Mouse (Mus musculus) midbrain, postnatal 0 days (tissue): ENCODE results near the gene Galnt11. TPM values are rescaled to one million over a fixed set of nuclear protein-coding genes. Genes with fewer than 3 reads are reported as not detected.

Experiments used
- ATAC-seq: fragments of 200-750 bp; cut with Nextera tagmentation; 2 replicates; pipeline ENCODE4 v1.8.0; 2017; ENCODE audit warnings: moderate number of reproducible peaks, mild to moderate bottlenecking, moderate TSS enrichment, moderate library complexity; ENCODE audit not compliant: low FRiP score
- DNase-seq: peaks from one replicate; pipeline ENCODE4 v3.0.0-alpha.2; 2015; ENCODE audit warnings: low spot score
- H3K27ac ChIP-seq: fragments of 300-500 bp; sonication (generic); 2 replicates; pipeline ENCODE4 v1.5.1; 2014; ENCODE audit warnings: low read depth, mild to moderate bottlenecking, low read length, mixed read lengths
- H3K27me3 ChIP-seq: fragments of 300-500 bp; sonication (generic); 2 replicates; pipeline ENCODE4 v1.6.1; 2014; ENCODE audit warnings: low read length, control low read depth, mixed read lengths; ENCODE audit not compliant: insufficient read depth
- H3K36me3 ChIP-seq: fragments of 300-500 bp; sonication (generic); 2 replicates; pipeline ENCODE4 v1.6.1; 2014; ENCODE audit warnings: low read length, control low read depth, mixed read lengths; ENCODE audit not compliant: insufficient read depth
- H3K4me1 ChIP-seq: fragments of 300-500 bp; sonication (generic); 2 replicates; pipeline ENCODE4 v1.6.1; 2014; ENCODE audit warnings: mild to moderate bottlenecking, control low read depth, antibody characterized with exemption, low read length, mixed read lengths; ENCODE audit not compliant: insufficient read depth
- H3K4me2 ChIP-seq: fragments of 300-500 bp; sonication (generic); 2 replicates; pipeline ENCODE4 v1.6.1; 2014; ENCODE audit warnings: low read depth, mild to moderate bottlenecking, low read length, mixed read lengths; ENCODE audit not compliant: poor library complexity, severe bottlenecking
- H3K4me3 ChIP-seq: fragments of 300-500 bp; sonication (generic); 2 replicates; pipeline ENCODE4 v1.5.1; 2014; ENCODE audit warnings: low read depth, mild to moderate bottlenecking, low read length, moderate library complexity
- H3K9ac ChIP-seq: fragments of 300-500 bp; sonication (generic); replicated peaks from 2 replicates; pipeline ENCODE4 v1.6.1; 2014; ENCODE audit warnings: mild to moderate bottlenecking, low read length, moderate library complexity, mixed read lengths; ENCODE audit not compliant: poor library complexity, severe bottlenecking
- H3K9me3 ChIP-seq: fragments of 300-500 bp; sonication (generic); 2 replicates; pipeline ENCODE4 v1.6.1; 2016; ENCODE audit warnings: low read length, control low read depth
- CTCF ChIP-seq: IDR thresholded peaks from 2 replicates; pipeline ENCODE4 v1.5.1; 2016; ENCODE audit warnings: antibody characterized with exemption, mild to moderate bottlenecking
- WGBS: fragments of 180-500 bp; shearing (Covaris S2); extraction: QIAGEN DNeasy Blood & Tissue Kit; methylation state at CpG from one replicate; pipeline ENCODE4 v1.1.7; 2014; 5-methylcytosine and 5-hydroxymethylcytosine counted together
- polyA plus RNA-seq: library from polyadenylated mRNA; unstranded; fragments of >200 nt; fragmentation: Nextera tagmentation; extraction: Ambion mirVana; gene quantifications from 2 replicates; pipeline ENCODE4 v1.2.1, GENCODE M21; 2015
- total RNA-seq: library from RNA; depleted of rRNA; stranded (reverse); fragments of >200 nt; gene quantifications from 2 replicates; pipeline ENCODE4 v1.2.3, GENCODE M21; 2014; rRNA removed

Gene Galnt11
- total and polyA plus RNA-seq, 2 experiments from 2014 or later: 56.9 to 67.3 TPM

DNA sequence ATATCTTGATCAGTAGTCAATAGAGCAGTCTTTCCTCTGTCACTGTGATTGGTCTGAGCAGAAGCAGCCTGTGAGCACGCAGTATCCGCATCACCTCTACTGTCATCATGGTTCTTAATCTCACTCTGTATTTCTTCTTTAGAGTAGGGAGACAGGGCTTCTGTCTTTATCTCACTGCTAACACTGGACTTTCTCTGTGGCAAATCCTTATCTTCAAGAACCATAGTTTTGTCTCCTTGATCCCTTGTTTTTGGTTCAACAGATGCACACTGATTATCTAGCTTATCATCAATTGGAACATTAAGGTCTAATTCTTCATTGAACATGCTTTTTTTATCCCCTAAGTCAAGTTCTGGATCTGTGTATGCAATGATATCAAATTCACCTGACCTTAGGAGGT is 88.5 kb downstream of the Galnt11 start:
- no peaks in the 10 kb centered on the region for H3K9me3 ChIP-seq
- peaks cover 34% of the 10 kb centered on the region for H3K36me3 ChIP-seq
- 96% methylated on average over 2 of the region's 2 CpGs for WGBS
- no peak overlapping the region for H3K4me3 ChIP-seq
- H3K4me1 ChIP-seq: no peaks in the 10 kb centered on the region
- H3K27me3 ChIP-seq: no peaks in the 10 kb centered on the region
- H3K27ac ChIP-seq: no peak overlapping the region
- H3K4me2 ChIP-seq: no peak overlapping the region
- no peak for TF ChIP-seq CTCF
- no peak for ATAC-seq
- no peak for DNase-seq
- no peak overlapping the region for H3K9ac ChIP-seq

DNA sequence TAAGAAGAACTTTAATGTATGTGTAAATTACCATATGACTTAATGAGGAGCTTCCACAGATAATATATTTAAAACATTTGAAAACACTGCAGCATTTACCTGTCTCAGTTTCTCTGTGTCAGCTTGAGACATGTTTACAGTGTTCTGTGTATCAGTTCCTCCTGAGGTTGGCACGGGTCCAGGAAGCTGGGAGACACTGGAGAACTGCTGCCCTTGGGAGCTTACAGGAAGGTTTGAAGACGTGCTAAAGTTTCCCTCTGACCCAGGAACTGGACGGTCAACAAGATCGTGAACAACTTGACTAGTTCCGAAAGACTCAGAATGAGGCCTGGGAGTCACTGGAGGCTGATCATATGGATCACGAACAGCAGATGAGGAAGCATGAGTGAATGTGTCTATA is 92.2 kb downstream of the Galnt11 start:
- DNase-seq (no peak), ATAC-seq (no peak)
- TF ChIP-seq CTCF: no peak
- Histone ChIP-seq H3K9me3 (no peaks in the 10 kb centered on the region), H3K36me3 (peaks cover 36% of the 10 kb centered on the region), H3K4me1 (no peaks in the 10 kb centered on the region), H3K27ac (no peak overlapping the region), H3K27me3 (no peaks in the 10 kb centered on the region), H3K9ac (no peak overlapping the region), H3K4me3 (no peak overlapping the region), H3K4me2 (no peak overlapping the region)
- WGBS: 90% methylated on average over 6 of the region's 6 CpGs

Other genes with a start within 250 kb of the Galnt11 start
- 51.6 and 63.1 TPM in 2 replicates for gene Prkag2, start 121.3 kb upstream of the Galnt11 start, total RNA-seq
- 101 and 103 TPM in 2 replicates for gene Prkag2, start 121.3 kb upstream of the Galnt11 start, polyA plus RNA-seq
- not detected in 2 replicates for gene Galntl5, start 40.4 kb upstream of the Galnt11 start, total RNA-seq
- gene Galntl5, start 40.4 kb upstream of the Galnt11 start, polyA plus RNA-seq: not detected in 2 replicates
- gene E130116L18Rik, start 1.2 kb downstream of the Galnt11 start, total RNA-seq: not detected in 2 replicates
- gene E130116L18Rik, start 1.2 kb downstream of the Galnt11 start, polyA plus RNA-seq: 1.5 TPM in 1 of 2 replicates, not detected in the other